Mouse (Mus musculus): ENCODE data around the gene Dixdc1. TPM values are rescaled to one million over a fixed set of nuclear protein-coding genes. Genes with fewer than 3 reads are reported as not detected.
A peak's percentile ranks its signal among the peaks of the same experiment; 100 is the strongest.

Dixdc1 gene
- polyA plus RNA-seq, 1 experiment from 2014 or later = 20.6 TPM

DNA sequence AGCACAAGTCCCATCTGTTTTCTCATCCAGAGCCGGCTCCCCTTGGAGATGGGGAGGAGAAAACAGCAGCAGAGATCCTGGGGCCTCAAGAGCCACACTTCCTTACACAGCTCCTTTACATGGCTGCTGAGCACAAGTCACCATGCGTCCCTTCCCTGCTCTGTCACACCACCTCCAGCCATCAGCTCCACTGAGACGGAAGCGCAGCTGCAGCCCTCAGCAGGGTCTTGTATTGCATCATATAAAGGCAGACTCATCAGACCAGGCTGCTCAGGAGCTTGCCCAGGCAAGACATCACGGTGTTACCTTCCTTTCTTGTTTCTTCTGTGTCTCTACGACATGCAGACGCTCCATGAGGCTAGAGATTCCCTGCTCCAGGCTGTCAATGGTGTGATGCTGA is 57.6 kb downstream of the Dixdc1 start:
- no peaks in the 10 kb centered on the region for H3K9me3 ChIP-seq (replicated peaks)
- 71% methylated on average over 7 of the region's 7 CpGs for WGBS
- H3K4me1 ChIP-seq = no peaks in the 10 kb centered on the region
- no peak for DNase-seq (ENCODE audit: low spot score)
- no peaks in the 10 kb centered on the region for H3K27me3 ChIP-seq (ENCODE audit: low read depth, poor library complexity, severe bottlenecking)
- H3K4me3 ChIP-seq = no peak overlapping the region
- no peak overlapping the region; the same call in 1 of the 2 replicates for H3K27ac ChIP-seq (replicated peaks)
- H3K36me3 ChIP-seq = peaks cover 62% of the 10 kb centered on the region

DNA sequence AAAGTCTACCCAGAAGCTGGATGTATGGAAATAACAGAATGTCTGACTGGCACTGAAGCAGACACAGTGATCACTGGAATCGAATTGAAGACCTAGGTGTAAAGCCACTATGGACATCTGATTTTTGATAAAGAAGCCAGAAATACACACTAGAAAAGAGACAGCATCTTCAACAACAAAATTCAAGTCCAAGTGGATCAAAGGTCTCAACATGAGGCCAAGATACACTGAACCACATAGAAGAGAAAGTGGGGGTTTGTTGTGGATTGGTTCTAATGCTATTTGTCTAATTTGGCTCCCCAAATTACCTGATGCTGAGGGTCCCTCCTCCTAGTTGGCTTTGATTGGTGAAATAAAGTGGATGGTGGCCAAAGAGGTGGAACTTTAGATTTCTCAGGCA is 59.9 kb downstream of the Dixdc1 start:
- no peaks in the 10 kb centered on the region for H3K27me3 ChIP-seq (ENCODE audit: low read depth, poor library complexity, severe bottlenecking)
- no peak for DNase-seq (ENCODE audit: low spot score)

DNA sequence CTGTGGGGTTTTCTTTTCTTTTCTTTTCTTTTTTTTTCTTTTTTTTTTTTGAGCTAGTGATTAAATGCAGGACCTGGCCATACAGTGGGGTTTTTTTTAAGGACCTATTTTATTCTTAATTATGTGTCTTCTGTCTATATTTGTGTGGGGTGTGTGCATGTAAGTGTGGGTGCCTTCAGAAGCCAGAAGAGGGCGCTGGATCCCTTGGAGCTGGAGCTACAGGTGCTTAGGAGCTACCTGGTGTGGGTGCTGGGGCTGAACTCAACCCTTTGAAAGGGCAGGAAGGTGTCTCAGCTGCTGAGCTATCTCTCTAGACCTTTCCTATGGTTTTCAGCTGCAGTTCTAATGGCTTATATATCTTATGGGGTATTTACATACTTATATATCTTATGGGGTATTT is 64.5 kb downstream of the Dixdc1 start:
- 19% methylated on average over 1 of the region's 1 CpGs for WGBS
- no peaks in the 10 kb centered on the region for H3K9me3 ChIP-seq (replicated peaks)
- no peaks in the 10 kb centered on the region for H3K4me1 ChIP-seq
- H3K4me3 ChIP-seq = no peak overlapping the region
- H3K36me3 ChIP-seq = peaks cover 14% of the 10 kb centered on the region
- no peak overlapping the region for H3K27ac ChIP-seq (replicated peaks)
- no peak for DNase-seq (ENCODE audit: low spot score)
- H3K27me3 ChIP-seq (ENCODE audit: low read depth, poor library complexity, severe bottlenecking) = no peaks in the 10 kb centered on the region

More for the DNA sequence above, 59.9 kb downstream of the Dixdc1 start:
- Histone ChIP-seq H3K4me1 (no peaks in the 10 kb centered on the region), H3K27ac (replicated peaks) (no peak overlapping the region), H3K36me3 (peaks cover 60% of the 10 kb centered on the region), H3K9me3 (replicated peaks) (no peaks in the 10 kb centered on the region), H3K4me3 (no peak overlapping the region)
- WGBS = 90% methylated on average over 1 of the region's 1 CpGs

DNA sequence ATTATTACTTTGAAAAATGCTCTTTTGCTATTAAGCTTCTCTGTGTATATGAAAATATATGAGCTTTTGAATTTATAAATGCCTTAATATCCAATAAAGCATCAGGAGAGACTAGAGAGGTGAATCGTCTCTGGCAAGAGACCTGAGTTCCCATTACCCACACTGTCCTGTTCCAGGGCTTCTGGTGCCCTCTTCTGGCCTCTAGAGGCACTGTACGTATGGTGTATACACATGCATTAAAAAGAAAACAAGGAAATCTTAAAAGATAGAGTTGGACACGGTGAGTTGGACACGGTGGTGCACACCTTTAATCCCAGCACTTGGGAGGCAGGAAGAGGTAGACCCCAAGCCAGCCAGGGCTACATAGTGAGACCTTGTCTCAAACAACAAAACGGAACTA is 68.6 kb downstream of the Dixdc1 start:
- WGBS = 34% methylated on average over 5 of the region's 5 CpGs
- DNase-seq (ENCODE audit: low spot score) = peak; percentile 38
- H3K4me3 ChIP-seq = no peak overlapping the region
- H3K4me1 ChIP-seq = no peaks in the 10 kb centered on the region
- no peak overlapping the region for H3K27ac ChIP-seq (replicated peaks)
- H3K36me3 ChIP-seq = peaks cover 23% of the 10 kb centered on the region
- no peaks in the 10 kb centered on the region for H3K9me3 ChIP-seq (replicated peaks)
- H3K27me3 ChIP-seq (ENCODE audit: low read depth, poor library complexity, severe bottlenecking) = no peaks in the 10 kb centered on the region

DNA sequence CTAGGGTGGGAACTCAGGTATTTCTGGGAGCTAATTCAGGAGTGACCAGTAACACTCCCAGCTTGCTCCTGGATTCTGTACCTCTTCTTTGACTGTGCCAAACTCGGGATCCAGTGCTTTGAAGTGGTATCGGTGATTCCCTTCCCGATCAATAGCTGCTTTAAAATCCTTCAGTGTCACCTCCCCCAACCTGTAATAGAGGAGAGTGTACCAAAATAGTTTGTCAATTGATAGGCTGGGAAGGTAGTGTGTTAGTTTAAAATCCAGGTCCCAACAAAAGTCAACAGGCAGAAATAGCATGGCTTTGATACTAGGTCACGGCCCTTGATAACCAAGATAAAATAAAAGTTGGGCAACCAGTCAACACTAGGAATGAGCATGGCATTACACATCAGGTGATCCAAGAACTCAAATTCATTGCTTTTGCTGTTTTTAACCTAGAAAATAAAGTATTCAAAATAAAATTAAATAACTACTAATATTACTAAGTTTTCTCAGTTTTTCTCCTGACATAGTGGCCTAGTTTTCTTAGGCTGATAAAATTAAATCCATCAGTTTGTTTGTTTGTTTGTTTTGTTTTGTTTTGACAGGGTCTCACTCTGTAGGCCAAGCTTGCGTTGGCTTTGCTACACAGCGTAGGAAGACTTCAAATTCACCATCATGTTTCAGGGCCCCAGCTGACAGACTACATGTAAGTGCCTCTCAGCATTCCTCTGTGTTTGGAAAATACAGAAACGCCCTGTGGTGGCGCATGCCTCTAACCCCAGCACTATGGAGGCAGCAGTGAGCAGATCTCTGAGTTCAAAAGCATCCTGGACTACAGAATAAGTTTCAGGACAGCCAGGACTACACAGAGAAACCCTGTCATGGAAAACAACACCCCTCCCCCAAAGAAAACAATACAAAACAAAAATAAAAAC is 71.5 kb downstream of the Dixdc1 start:
- peaks cover 32% of the 10 kb centered on the region for H3K36me3 ChIP-seq
- no peak overlapping the region for H3K4me3 ChIP-seq
- no peak overlapping the region for H3K27ac ChIP-seq (replicated peaks)
- DNase-seq (ENCODE audit: low spot score) = no peak
- no peaks in the 10 kb centered on the region for H3K27me3 ChIP-seq (ENCODE audit: low read depth, poor library complexity, severe bottlenecking)
- 83% methylated on average over 8 of the region's 8 CpGs for WGBS
- no peaks in the 10 kb centered on the region for H3K4me1 ChIP-seq
- no peaks in the 10 kb centered on the region for H3K9me3 ChIP-seq (replicated peaks)

DNA sequence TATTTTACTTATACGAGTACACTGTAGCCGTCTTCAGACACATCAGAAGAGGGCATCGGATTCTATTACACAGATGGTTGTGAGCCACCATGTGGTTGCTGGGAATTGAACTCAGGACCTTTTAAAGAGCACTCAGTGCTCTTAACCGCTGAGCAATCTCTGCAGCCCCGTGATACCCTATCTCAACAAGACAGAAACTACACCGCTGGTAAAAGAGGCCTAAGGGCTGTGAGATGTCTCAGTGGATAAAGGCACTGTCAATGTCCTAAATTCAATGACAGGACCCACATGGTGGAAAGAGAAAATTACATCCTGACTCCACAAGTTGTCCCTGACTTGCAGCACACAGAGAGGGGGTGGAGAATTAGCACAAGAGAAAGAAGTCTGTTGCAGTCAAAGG is 72.9 kb downstream of the Dixdc1 start:
- DNase-seq (ENCODE audit: low spot score) = no peak

DNA sequence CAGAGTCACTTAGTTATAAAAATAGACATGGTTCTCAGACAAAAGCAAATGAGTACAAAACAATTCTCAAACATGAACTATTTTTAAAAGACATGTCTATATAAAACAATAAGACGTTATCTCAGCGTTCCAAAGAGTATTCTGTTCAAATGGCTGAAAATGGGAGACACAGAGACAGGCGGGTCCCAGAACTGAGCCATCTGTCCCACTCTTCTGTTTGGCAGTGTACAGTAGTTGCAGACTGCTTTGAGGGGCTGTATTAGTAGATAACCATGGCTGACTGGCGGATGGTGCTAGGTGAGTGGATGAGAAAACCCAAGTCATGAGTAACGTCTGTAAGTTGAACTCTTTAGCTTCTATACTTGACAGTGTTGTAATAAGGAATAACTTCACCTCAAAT is 74.5 kb downstream of the Dixdc1 start:
- DNase-seq (ENCODE audit: low spot score) = no peak
- H3K4me1 ChIP-seq = peaks cover 8% of the 10 kb centered on the region
- 94% methylated on average over 5 of the region's 5 CpGs for WGBS
- H3K27me3 ChIP-seq (ENCODE audit: low read depth, poor library complexity, severe bottlenecking) = no peaks in the 10 kb centered on the region
- H3K9me3 ChIP-seq (replicated peaks) = no peaks in the 10 kb centered on the region
- H3K4me3 ChIP-seq = no peak overlapping the region
- H3K27ac ChIP-seq (replicated peaks) = no peak overlapping the region
- peaks cover 32% of the 10 kb centered on the region for H3K36me3 ChIP-seq

More for the DNA sequence above, 72.9 kb downstream of the Dixdc1 start:
- WGBS = 91% methylated on average over 6 of the region's 6 CpGs
- Histone ChIP-seq H3K27me3 (ENCODE audit: low read depth, poor library complexity, severe bottlenecking) (no peaks in the 10 kb centered on the region), H3K9me3 (replicated peaks) (no peaks in the 10 kb centered on the region), H3K27ac (replicated peaks) (no peak overlapping the region), H3K36me3 (peaks cover 32% of the 10 kb centered on the region), H3K4me1 (no peaks in the 10 kb centered on the region), H3K4me3 (no peak overlapping the region)

DNA sequence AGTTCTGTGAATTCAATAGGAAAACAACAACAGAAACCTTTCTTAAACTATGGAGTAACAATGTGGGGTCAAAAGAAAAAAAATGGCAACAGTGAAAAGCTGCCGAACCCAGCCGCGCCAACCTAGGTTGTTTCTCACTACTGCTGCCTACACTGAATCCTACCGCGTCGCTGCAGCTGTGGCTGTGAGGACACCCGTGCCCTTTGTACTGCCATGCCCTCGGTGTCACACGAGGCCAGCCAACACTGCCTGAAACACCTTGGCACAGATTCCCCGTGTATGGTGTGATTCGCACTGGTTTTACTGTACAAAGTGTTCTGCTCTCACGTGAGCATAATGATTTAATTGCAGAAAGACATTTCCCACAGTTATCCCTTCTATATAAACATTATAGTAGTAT is 78.9 kb downstream of the Dixdc1 start:
- Histone ChIP-seq H3K4me3 (peak overlapping the region; percentile 96), H3K4me1 (peaks cover 23% of the 10 kb centered on the region), H3K36me3 (peaks cover 30% of the 10 kb centered on the region), H3K9me3 (replicated peaks) (no peaks in the 10 kb centered on the region), H3K27ac (replicated peaks) (no peak overlapping the region), H3K27me3 (ENCODE audit: low read depth, poor library complexity, severe bottlenecking) (no peaks in the 10 kb centered on the region)
- WGBS = 27% methylated on average over 12 of the region's 12 CpGs
- DNase-seq (ENCODE audit: low spot score) = peak; percentile 26

DNA sequence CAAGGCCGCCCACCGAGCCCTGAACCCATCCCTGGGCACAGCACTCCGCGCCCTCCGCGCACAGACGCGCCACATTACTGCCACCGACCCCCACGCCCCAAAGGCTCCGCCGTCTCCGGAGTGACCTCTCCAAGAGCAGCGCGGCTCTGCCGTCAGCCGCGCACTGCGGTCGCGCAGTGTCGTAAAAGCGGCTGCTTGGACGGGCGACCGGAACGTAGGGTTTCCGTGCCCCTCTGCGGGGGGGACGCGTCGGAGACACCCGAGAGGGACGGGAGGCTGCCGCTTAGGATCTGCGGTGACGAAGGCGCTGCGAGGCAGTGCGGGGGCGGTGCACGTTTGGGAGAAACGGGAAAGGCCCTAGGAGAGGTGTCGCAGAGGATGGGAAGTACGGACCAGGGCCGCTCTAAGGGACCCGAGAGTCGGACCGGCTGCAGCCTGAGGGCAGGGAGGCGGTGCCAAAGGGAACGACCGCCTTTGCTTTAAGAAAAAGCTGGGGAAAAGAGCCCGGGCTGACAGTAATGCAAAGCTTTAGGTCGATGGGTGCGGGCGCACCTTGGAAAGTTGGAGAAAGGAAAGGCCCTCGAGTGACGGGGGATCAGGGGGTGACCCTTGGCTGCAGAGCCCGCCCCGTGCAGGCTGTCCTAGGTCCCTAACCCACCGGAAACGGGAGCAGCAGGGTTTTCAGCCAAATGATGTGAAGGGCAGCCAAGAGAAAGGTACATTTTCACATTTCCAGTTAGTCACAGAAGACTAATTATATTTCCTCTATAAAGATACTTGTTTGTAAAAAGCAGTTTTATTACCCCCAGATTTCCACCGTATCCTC is 79.7 kb downstream of the Dixdc1 start, which contains the start of gene Dlat:
Gene Dlat, minus strand, starts transcription at position 389 of the 826 bp plus-strand sequence.
- Histone ChIP-seq H3K27me3 (ENCODE audit: low read depth, poor library complexity, severe bottlenecking) (no peaks in the 10 kb centered on the region), H3K9me3 (replicated peaks) (no peaks in the 10 kb centered on the region), H3K4me1 (peaks cover 23% of the 10 kb centered on the region), H3K27ac (replicated peaks) (peak within 1 kb of the TSS; percentile 94), H3K4me3 (peak within 1 kb of the TSS; percentile 96), H3K36me3 (peaks cover 32% of the 10 kb centered on the region)
- DNase-seq (ENCODE audit: low spot score) = peak; percentile 91
- under 1% methylated on average over 63 of the region's 63 CpGs for WGBS

DNA sequence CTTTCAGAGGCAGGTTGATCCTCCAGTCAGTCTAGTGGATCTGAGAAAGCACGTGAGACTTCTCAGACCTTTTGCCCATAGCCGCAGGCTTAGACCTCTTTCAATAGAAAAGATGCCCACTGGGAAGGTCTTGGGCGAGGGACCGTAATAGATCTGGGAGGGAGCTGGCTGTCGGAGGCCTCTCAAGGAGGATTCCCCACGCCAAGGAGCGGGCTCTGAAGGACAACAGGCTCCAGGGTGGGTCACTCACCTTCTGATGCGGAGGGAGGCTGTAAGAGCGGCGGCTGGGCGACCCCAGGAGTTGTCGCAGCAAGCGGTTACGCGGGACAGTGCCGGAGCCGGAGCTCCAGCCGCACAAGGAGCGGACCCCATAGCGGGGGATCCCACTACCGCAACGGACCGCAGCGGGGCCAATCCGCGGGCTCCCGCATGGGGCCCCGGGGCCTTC is 80.4 kb downstream of the Dixdc1 start:
- peak overlapping the region; percentile 94 for H3K27ac ChIP-seq (replicated peaks)
- no peak for DNase-seq (ENCODE audit: low spot score)
- H3K9me3 ChIP-seq (replicated peaks) = no peaks in the 10 kb centered on the region
- H3K36me3 ChIP-seq = peaks cover 38% of the 10 kb centered on the region
- WGBS = 2% methylated on average over 28 of the region's 28 CpGs
- no peaks in the 10 kb centered on the region for H3K27me3 ChIP-seq (ENCODE audit: low read depth, poor library complexity, severe bottlenecking)
- peaks cover 23% of the 10 kb centered on the region for H3K4me1 ChIP-seq
- H3K4me3 ChIP-seq = peak overlapping the region; percentile 96

DNA sequence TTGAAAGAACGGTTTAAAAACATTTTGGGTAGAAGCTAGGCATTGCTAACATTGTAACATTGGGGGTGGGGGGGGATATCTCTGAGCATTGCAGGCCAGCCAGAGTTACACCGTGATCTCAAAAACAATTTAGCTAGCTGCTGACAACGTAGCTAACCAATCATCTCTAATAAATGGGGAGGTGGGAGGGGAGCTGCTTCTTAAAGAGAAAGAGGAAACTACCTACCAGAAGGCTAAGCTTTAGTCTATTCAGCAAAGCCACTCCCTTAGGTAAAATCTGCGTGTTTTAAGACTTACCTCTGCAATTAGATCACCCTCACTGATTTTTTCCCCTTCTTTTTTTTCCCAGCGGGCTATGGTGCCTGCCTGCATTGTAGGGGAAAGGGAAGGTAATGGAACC is 80.9 kb downstream of the Dixdc1 start:
- H3K27ac ChIP-seq (replicated peaks) = 0 out of 2 replicates have a peak overlapping the region, but pooled peaks have one; percentile 94
- H3K36me3 ChIP-seq = peaks cover 44% of the 10 kb centered on the region
- 46% methylated on average over 5 of the region's 5 CpGs for WGBS
- H3K4me1 ChIP-seq = peaks cover 23% of the 10 kb centered on the region
- H3K9me3 ChIP-seq (replicated peaks) = no peaks in the 10 kb centered on the region
- no peaks in the 10 kb centered on the region for H3K27me3 ChIP-seq (ENCODE audit: low read depth, poor library complexity, severe bottlenecking)
- peak overlapping the region; percentile 96 for H3K4me3 ChIP-seq
- DNase-seq (ENCODE audit: low spot score) = no peak

DNA sequence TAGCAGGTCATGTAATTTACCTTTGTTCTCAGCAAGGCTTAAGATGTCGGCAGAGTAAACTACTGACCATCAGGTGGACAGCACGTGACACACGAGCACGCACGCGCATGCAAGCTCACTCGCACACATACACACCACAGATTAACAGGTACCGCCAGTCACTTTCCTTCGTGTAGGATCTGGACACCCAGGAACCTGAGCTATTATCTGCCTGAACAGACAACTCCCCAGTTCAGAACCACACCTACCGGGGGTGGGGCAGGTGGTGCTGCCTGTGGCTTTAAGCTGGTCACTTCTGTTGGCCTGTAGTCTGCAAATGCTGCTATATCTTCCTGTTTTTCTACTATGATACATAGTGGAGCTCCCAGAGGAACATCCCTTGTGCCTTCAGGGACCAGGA is 88.8 kb downstream of the Dixdc1 start:
- no peak for DNase-seq (ENCODE audit: low spot score)
- H3K4me1 ChIP-seq = no peaks in the 10 kb centered on the region
- 95% methylated on average over 10 of the region's 10 CpGs for WGBS
- H3K27ac ChIP-seq (replicated peaks) = no peak overlapping the region
- H3K27me3 ChIP-seq (ENCODE audit: low read depth, poor library complexity, severe bottlenecking) = no peaks in the 10 kb centered on the region
- no peak overlapping the region for H3K4me3 ChIP-seq
- no peaks in the 10 kb centered on the region for H3K9me3 ChIP-seq (replicated peaks)
- H3K36me3 ChIP-seq = peaks cover 98% of the 10 kb centered on the region
